Mouse (Mus musculus) thymus, postnatal 10 days (tissue): ENCODE measurements around the gene Izumo2.

Experiments
- DNase-seq, 2 experiments: peaks; one replicate each; pipeline ENCODE4 v3.0.0; 2021; ENCODE audit warnings: low spot score in 2 of 2

The Izumo2 gene

GRCm38 (mm10) chr7:44708574-44708973, at the start of gene Izumo2:
Gene Izumo2, plus strand, starts transcription at chr7:44708742.
- DNase-seq: no peak

GRCm38 (mm10) chr7:44661219-44661618, 47.3 kb upstream of the Izumo2 start:
- no peak for DNase-seq

- DNase-seq: no peak
Observed at GRCm38 (mm10) chr7:44662168-44662567, 46.4 kb upstream of the Izumo2 start.

- DNase-seq: no peak
Observed at GRCm38 (mm10) chr7:44662569-44662968, 46.0 kb upstream of the Izumo2 start.

- no peak for DNase-seq
Observed at GRCm38 (mm10) chr7:44663546-44663945, 45.0 kb upstream of the Izumo2 start.

GRCm38 (mm10) chr7:44664731-44665130, 43.8 kb upstream of the Izumo2 start:
- no peak for DNase-seq

GRCm38 (mm10) chr7:44666462-44666861, 42.1 kb upstream of the Izumo2 start:
- no peak for DNase-seq

- DNase-seq: no peak
Observed at GRCm38 (mm10) chr7:44667996-44668738, 40.4 kb upstream of the Izumo2 start.

- no peak for DNase-seq
Observed at GRCm38 (mm10) chr7:44669103-44669502, 39.4 kb upstream of the Izumo2 start.

GRCm38 (mm10) chr7:44670803-44671202, 37.7 kb upstream of the Izumo2 start, which contains the start of gene Myh14:
Gene Myh14, minus strand, starts transcription at chr7:44670843.
- DNase-seq: peak in 1 of 2 experiments; percentile 7

- DNase-seq: no peak
Observed at GRCm38 (mm10) chr7:44672193-44672592, 36.3 kb upstream of the Izumo2 start.

GRCm38 (mm10) chr7:44674511-44674910, 34.0 kb upstream of the Izumo2 start:
- no peak for DNase-seq

GRCm38 (mm10) chr7:44675171-44675570, 33.4 kb upstream of the Izumo2 start:
- DNase-seq: no peak

GRCm38 (mm10) chr7:44676126-44676525, 32.4 kb upstream of the Izumo2 start:
- no peak for DNase-seq

- no peak for DNase-seq
Observed at GRCm38 (mm10) chr7:44676611-44677010, 31.9 kb upstream of the Izumo2 start.

- no peak for DNase-seq
Observed at GRCm38 (mm10) chr7:44683656-44684055, 24.9 kb upstream of the Izumo2 start.

GRCm38 (mm10) chr7:44685531-44686402, 22.8 kb upstream of the Izumo2 start:
- DNase-seq: no peak

- DNase-seq: no peak
Observed at GRCm38 (mm10) chr7:44688890-44689289, 19.7 kb upstream of the Izumo2 start.

- DNase-seq: no peak
Observed at GRCm38 (mm10) chr7:44689331-44689730, 19.2 kb upstream of the Izumo2 start.

GRCm38 (mm10) chr7:44693427-44694175, 14.9 kb upstream of the Izumo2 start:
- DNase-seq: no peak

GRCm38 (mm10) chr7:44695223-44695622, 13.3 kb upstream of the Izumo2 start:
- DNase-seq: no peak

GRCm38 (mm10) chr7:44697191-44697710, 11.3 kb upstream of the Izumo2 start:
- no peak for DNase-seq
